Mouse (Mus musculus): Measurements from ENCODE around the gene Cdiptos. TPM values are rescaled to one million over a fixed set of nuclear protein-coding genes. Genes with fewer than 3 reads are reported as not detected.

The Cdiptos gene
- polyA plus RNA-seq, 1 experiment from 2014 or later, result 1.6 TPM

DNA sequence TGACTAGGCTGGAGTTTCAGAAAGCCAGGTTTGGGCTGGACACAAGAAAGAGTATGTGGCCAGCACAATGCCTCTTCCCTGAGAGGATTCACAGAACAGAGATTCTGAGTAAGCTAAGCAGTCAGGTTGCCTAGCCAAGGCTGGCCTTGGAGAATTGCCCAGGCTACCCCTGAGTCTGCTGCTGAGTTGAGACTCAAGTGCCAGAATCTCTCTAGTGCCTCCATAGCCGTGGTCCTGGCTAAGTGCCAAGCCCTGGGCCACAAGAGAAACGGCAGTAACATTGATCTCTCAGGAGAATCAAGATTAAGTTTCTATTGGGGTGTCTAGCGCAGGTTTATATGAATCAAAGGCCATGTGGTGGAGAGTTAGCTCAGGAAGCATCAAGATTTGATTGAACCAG is 10.3 kb downstream of the Cdiptos start:
- Histone ChIP-seq H3K36me3 (ENCODE audit: control insufficient read depth, insufficient read depth, low read length) (no peaks in the 10 kb centered on the region), H3K9me3 (ENCODE audit: control insufficient read depth, low read length) (no peaks in the 10 kb centered on the region), H3K27ac (replicated peaks in 1 of 2; ENCODE audit: control insufficient read depth in 1 of 2, insufficient read depth in 1 of 2, low read depth in 2 of 2, low read length in 2 of 2) (no peak overlapping the region), H3K27me3 (ENCODE audit: control insufficient read depth, insufficient read depth, low read length) (peaks cover 26% of the 10 kb centered on the region), H3K4me3 (ENCODE audit: control insufficient read depth in 1 of 2, insufficient read depth in 1 of 2, low read depth in 1 of 2, low read length in 2 of 2) (no peak overlapping the region), H3K4me2 (ENCODE audit: low read length) (no peak overlapping the region), H3K9ac (ENCODE audit: low read length) (no peak overlapping the region), H3K4me1 (ENCODE audit: control insufficient read depth in 2 of 2, insufficient read depth in 2 of 2, low read length in 2 of 2) (no peaks in the 10 kb centered on the region)
- 40% methylated on average over 3 of the region's 3 CpGs for WGBS
- ATAC-seq (ENCODE audit: insufficient number of reproducible peaks, insufficient read depth, low FRiP score, low read depth), result no peak

DNA sequence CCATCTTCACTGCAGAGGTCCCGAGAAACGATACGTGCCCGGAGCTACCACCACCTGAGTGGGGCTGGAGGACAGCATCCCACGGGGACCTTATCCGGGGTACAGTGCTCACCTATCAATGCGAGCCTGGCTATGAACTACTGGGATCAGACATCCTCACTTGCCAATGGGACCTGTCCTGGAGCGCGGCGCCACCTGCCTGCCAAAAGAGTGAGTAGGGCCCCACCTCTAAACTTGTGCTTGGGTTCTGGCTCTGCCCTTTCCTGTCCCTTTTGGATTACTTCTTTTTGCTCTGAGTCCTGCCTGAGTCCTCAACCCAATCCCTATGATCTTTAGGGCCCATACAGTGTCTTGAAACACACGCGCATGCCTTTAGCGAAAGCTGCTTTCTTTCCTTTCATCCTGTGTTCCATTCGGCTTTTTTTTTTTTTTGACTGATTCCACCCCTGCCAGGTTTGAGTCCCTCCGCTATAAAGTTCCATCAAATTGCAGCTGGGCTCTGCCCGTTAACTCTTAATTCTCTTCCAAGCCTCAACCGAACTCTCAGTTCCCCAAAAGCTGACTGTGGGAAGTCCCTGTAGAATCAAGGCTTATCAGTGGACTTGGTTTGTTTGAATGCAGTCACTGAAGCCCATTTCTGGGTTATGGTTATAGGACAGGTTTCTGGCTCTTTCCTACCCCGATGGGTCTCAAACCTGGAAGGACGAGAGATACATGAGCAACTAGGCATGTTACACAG is 12.2 kb downstream of the Cdiptos start:
- no peaks in the 10 kb centered on the region for H3K36me3 ChIP-seq (ENCODE audit: control insufficient read depth, insufficient read depth, low read length)
- no peaks in the 10 kb centered on the region for H3K4me1 ChIP-seq (ENCODE audit: control insufficient read depth in 2 of 2, insufficient read depth in 2 of 2, low read length in 2 of 2)
- no peak overlapping the region for H3K4me2 ChIP-seq (ENCODE audit: low read length)
- 26% methylated on average over 19 of the region's 19 CpGs for WGBS
- H3K4me3 ChIP-seq (ENCODE audit: control insufficient read depth in 1 of 2, insufficient read depth in 1 of 2, low read depth in 1 of 2, low read length in 2 of 2), result no peak overlapping the region
- H3K9me3 ChIP-seq (ENCODE audit: control insufficient read depth, low read length), result no peaks in the 10 kb centered on the region
- peaks cover 26% of the 10 kb centered on the region for H3K27me3 ChIP-seq (ENCODE audit: control insufficient read depth, insufficient read depth, low read length)
- no peak overlapping the region for H3K27ac ChIP-seq (replicated peaks in 1 of 2; ENCODE audit: control insufficient read depth in 1 of 2, insufficient read depth in 1 of 2, low read depth in 2 of 2, low read length in 2 of 2)
- ATAC-seq (ENCODE audit: insufficient number of reproducible peaks, insufficient read depth, low FRiP score, low read depth), result no peak
- no peak overlapping the region for H3K9ac ChIP-seq (ENCODE audit: low read length)

DNA sequence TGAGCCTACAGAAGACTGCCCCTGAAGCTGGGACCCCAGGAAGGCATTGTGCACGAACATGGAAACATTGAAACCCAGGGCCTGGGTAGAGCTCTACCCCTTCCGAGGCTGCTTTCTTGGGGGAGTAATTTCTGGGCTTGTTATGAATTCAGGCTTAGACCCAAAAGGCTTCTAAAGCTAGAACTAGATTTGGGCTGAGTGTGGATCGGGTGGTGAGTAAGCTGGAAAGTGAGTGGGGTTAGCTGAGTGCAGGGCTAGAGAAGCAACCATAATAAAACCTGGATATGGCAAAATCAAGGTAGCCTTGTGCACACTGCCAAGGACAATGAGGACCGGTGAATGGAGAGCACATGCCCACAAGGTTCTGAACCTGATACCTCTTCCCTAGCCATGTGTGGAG is 13.9 kb downstream of the Cdiptos start:
- Histone ChIP-seq H3K36me3 (ENCODE audit: control insufficient read depth, insufficient read depth, low read length) (no peaks in the 10 kb centered on the region), H3K9ac (ENCODE audit: low read length) (no peak overlapping the region), H3K9me3 (ENCODE audit: control insufficient read depth, low read length) (no peaks in the 10 kb centered on the region), H3K27ac (replicated peaks in 1 of 2; ENCODE audit: control insufficient read depth in 1 of 2, insufficient read depth in 1 of 2, low read depth in 2 of 2, low read length in 2 of 2) (no peak overlapping the region), H3K4me3 (ENCODE audit: control insufficient read depth in 1 of 2, insufficient read depth in 1 of 2, low read depth in 1 of 2, low read length in 2 of 2) (no peak overlapping the region), H3K4me1 (ENCODE audit: control insufficient read depth in 2 of 2, insufficient read depth in 2 of 2, low read length in 2 of 2) (no peaks in the 10 kb centered on the region), H3K27me3 (ENCODE audit: control insufficient read depth, insufficient read depth, low read length) (peaks cover 26% of the 10 kb centered on the region), H3K4me2 (ENCODE audit: low read length) (no peak overlapping the region)
- no peak for ATAC-seq (ENCODE audit: insufficient number of reproducible peaks, insufficient read depth, low FRiP score, low read depth)
- 80% methylated on average over 4 of the region's 4 CpGs for WGBS

DNA sequence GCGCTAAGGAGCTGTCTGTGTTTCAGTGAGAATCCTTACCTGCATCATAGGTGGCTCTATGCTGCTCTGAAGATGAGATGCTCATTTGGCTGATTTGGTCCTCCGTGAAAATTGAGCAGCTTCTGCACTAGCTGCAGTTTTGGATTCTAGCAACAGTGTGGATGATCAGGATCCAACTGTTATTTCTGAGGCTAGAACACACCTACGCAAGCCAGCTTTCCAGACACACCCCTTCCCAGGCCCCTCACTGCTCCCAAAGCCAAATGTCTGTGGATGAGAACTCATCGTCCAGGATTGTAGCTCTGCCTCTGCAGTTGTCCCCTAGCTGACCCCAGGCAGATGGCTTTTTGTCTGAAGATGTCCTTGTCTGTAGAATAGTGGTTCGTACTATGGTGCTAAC is 14.8 kb downstream of the Cdiptos start:
- Histone ChIP-seq H3K36me3 (ENCODE audit: control insufficient read depth, insufficient read depth, low read length) (no peaks in the 10 kb centered on the region), H3K4me1 (ENCODE audit: control insufficient read depth in 2 of 2, insufficient read depth in 2 of 2, low read length in 2 of 2) (no peaks in the 10 kb centered on the region), H3K9ac (ENCODE audit: low read length) (no peak overlapping the region), H3K4me2 (ENCODE audit: low read length) (no peak overlapping the region), H3K27ac (replicated peaks in 1 of 2; ENCODE audit: control insufficient read depth in 1 of 2, insufficient read depth in 1 of 2, low read depth in 2 of 2, low read length in 2 of 2) (no peak overlapping the region), H3K4me3 (ENCODE audit: control insufficient read depth in 1 of 2, insufficient read depth in 1 of 2, low read depth in 1 of 2, low read length in 2 of 2) (no peak overlapping the region), H3K27me3 (ENCODE audit: control insufficient read depth, insufficient read depth, low read length) (peaks cover 26% of the 10 kb centered on the region), H3K9me3 (ENCODE audit: control insufficient read depth, low read length) (no peaks in the 10 kb centered on the region)
- WGBS, result 71% methylated on average over 5 of the region's 5 CpGs
- no peak for ATAC-seq (ENCODE audit: insufficient number of reproducible peaks, insufficient read depth, low FRiP score, low read depth)

DNA sequence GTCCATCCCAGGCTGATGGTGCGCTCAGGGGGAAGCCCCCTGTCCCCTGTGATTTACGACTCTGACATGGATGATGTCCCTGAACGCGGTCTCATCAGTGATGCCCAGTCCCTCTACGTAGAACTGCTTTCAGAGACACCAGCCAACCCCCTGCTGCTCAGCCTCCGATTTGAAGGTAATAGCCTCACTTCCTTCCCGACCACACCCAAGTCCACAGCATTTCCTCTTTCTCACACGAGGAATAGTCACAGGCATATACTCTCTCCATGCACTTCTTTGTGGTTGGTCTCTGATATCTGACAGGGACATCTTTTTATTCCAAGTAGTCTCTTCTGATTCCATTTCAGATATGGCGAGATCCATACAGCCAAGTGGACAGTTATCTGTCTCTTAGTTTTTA is 16.1 kb downstream of the Cdiptos start:
- H3K27ac ChIP-seq (replicated peaks in 1 of 2; ENCODE audit: control insufficient read depth in 1 of 2, insufficient read depth in 1 of 2, low read depth in 2 of 2, low read length in 2 of 2), result no peak overlapping the region
- H3K4me3 ChIP-seq (ENCODE audit: control insufficient read depth in 1 of 2, insufficient read depth in 1 of 2, low read depth in 1 of 2, low read length in 2 of 2), result no peak overlapping the region
- no peak for ATAC-seq (ENCODE audit: insufficient number of reproducible peaks, insufficient read depth, low FRiP score, low read depth)
- no peak overlapping the region for H3K4me2 ChIP-seq (ENCODE audit: low read length)
- H3K27me3 ChIP-seq (ENCODE audit: control insufficient read depth, insufficient read depth, low read length), result peaks cover 26% of the 10 kb centered on the region
- no peaks in the 10 kb centered on the region for H3K4me1 ChIP-seq (ENCODE audit: control insufficient read depth in 2 of 2, insufficient read depth in 2 of 2, low read length in 2 of 2)
- 64% methylated on average over 9 of the region's 9 CpGs for WGBS
- no peak overlapping the region for H3K9ac ChIP-seq (ENCODE audit: low read length)
- no peaks in the 10 kb centered on the region for H3K36me3 ChIP-seq (ENCODE audit: control insufficient read depth, insufficient read depth, low read length)
- no peaks in the 10 kb centered on the region for H3K9me3 ChIP-seq (ENCODE audit: control insufficient read depth, low read length)

DNA sequence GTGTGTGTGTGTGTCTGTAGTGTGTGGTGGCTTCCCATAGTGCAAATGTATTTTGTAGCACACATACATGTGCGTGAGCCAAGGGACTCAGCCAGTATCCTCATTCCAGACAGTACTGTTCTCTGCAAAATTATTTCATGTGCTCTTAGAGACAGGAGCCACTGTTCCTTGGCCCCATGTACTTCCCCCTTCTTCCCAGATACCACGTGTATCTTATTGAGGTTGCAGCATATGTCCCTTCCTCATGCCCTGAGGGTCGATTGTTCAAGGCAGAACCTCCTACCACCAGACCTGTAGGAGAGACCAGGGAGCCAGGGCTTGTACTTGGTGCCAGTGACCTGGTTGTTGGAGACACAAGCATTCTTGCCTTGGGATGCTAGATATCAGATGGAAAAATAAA is 20.8 kb downstream of the Cdiptos start:
- WGBS, result 48% methylated on average over 3 of the region's 3 CpGs
- no peak overlapping the region for H3K27ac ChIP-seq (replicated peaks in 1 of 2; ENCODE audit: control insufficient read depth in 1 of 2, insufficient read depth in 1 of 2, low read depth in 2 of 2, low read length in 2 of 2)
- no peaks in the 10 kb centered on the region for H3K9me3 ChIP-seq (ENCODE audit: control insufficient read depth, low read length)
- no peak overlapping the region for H3K4me3 ChIP-seq (ENCODE audit: control insufficient read depth in 1 of 2, insufficient read depth in 1 of 2, low read depth in 1 of 2, low read length in 2 of 2)
- peaks cover 0 to 2% of the 10 kb centered on the region in 2 experiments; a peak in 2 of 4 replicates for H3K4me1 ChIP-seq (ENCODE audit: control insufficient read depth in 2 of 2, insufficient read depth in 2 of 2, low read length in 2 of 2)
- no peak overlapping the region for H3K9ac ChIP-seq (ENCODE audit: low read length)
- no peak overlapping the region for H3K4me2 ChIP-seq (ENCODE audit: low read length)
- no peaks in the 10 kb centered on the region for H3K36me3 ChIP-seq (ENCODE audit: control insufficient read depth, insufficient read depth, low read length)
- no peak for ATAC-seq (ENCODE audit: insufficient number of reproducible peaks, insufficient read depth, low FRiP score, low read depth)
- H3K27me3 ChIP-seq (ENCODE audit: control insufficient read depth, insufficient read depth, low read length), result peaks cover 33% of the 10 kb centered on the region

DNA sequence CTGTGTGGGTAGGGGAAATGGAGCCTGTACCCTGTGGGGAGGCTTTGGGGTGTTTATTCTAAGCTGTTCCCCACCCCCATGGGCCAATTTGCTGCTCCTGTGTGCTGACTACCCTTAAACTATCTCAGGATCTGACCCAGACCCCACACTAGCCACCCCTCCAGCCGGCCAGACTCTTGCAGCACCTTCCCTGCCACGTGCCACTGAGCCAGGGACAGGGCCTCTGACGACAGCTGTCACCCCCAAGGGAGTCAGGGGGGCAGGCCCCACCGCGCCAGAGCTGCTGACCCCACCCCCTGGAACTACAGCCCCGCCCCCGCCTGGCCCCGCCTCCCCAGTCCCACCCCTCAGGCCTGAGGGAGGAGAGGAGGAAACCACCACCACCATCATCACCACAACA is 23.3 kb downstream of the Cdiptos start:
- H3K4me1 ChIP-seq (ENCODE audit: control insufficient read depth in 2 of 2, insufficient read depth in 2 of 2, low read length in 2 of 2), result peaks cover 4 to 9% of the 10 kb centered on the region in 2 experiments; a peak in 2 of 4 replicates
- H3K9me3 ChIP-seq (ENCODE audit: control insufficient read depth, low read length), result no peaks in the 10 kb centered on the region
- H3K4me2 ChIP-seq (ENCODE audit: low read length), result no peak overlapping the region
- H3K4me3 ChIP-seq (ENCODE audit: control insufficient read depth in 1 of 2, insufficient read depth in 1 of 2, low read depth in 1 of 2, low read length in 2 of 2), result no peak overlapping the region
- H3K9ac ChIP-seq (ENCODE audit: low read length), result no peak overlapping the region
- WGBS, result 1% methylated on average over 8 of the region's 8 CpGs
- no peaks in the 10 kb centered on the region for H3K36me3 ChIP-seq (ENCODE audit: control insufficient read depth, insufficient read depth, low read length)
- no peak overlapping the region for H3K27ac ChIP-seq (replicated peaks in 1 of 2; ENCODE audit: control insufficient read depth in 1 of 2, insufficient read depth in 1 of 2, low read depth in 2 of 2, low read length in 2 of 2)
- ATAC-seq (ENCODE audit: insufficient number of reproducible peaks, insufficient read depth, low FRiP score, low read depth), result no peak
- peaks cover 35% of the 10 kb centered on the region for H3K27me3 ChIP-seq (ENCODE audit: control insufficient read depth, insufficient read depth, low read length)

DNA sequence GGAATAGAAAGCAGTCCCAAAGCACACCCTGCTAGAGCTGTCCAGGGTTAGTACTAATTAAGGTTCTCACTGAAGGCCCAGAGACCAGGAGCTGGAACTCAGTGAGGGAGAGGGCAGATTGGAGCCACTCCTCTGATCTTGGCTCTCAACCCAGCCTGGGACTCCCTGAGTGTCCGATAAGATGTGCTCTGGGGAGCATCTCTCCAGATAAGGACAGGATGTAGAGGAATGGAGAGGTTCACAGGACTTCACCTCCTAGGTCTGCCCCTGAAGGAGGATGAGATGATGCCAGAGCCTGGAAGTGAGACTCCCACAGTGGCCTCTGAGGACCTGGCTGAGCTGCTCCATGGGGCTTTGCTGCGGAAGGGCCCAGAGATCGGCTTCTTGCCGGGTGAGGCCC is 24.2 kb downstream of the Cdiptos start:
- Histone ChIP-seq H3K4me1 (ENCODE audit: control insufficient read depth in 2 of 2, insufficient read depth in 2 of 2, low read length in 2 of 2) (peaks cover 4 to 9% of the 10 kb centered on the region in 2 experiments; a peak in 2 of 4 replicates), H3K27me3 (ENCODE audit: control insufficient read depth, insufficient read depth, low read length) (peaks cover 35% of the 10 kb centered on the region), H3K4me2 (ENCODE audit: low read length) (no peak overlapping the region), H3K27ac (replicated peaks in 1 of 2; ENCODE audit: control insufficient read depth in 1 of 2, insufficient read depth in 1 of 2, low read depth in 2 of 2, low read length in 2 of 2) (no peak overlapping the region), H3K4me3 (ENCODE audit: control insufficient read depth in 1 of 2, insufficient read depth in 1 of 2, low read depth in 1 of 2, low read length in 2 of 2) (no peak overlapping the region), H3K36me3 (ENCODE audit: control insufficient read depth, insufficient read depth, low read length) (no peaks in the 10 kb centered on the region), H3K9me3 (ENCODE audit: control insufficient read depth, low read length) (no peaks in the 10 kb centered on the region), H3K9ac (ENCODE audit: low read length) (no peak overlapping the region)
- no peak for ATAC-seq (ENCODE audit: insufficient number of reproducible peaks, insufficient read depth, low FRiP score, low read depth)
- WGBS, result 14% methylated on average over 4 of the region's 4 CpGs

Data from heart, embryonic 14.5 days (tissue).